Mouse (Mus musculus): ENCODE measurements around the gene Lix1l.
A peak's percentile ranks its signal among the peaks of the same experiment; 100 is the strongest.

The Lix1l gene

GRCm38 (mm10) chr3:96600639-96601250 is at the start of gene Lix1l:
Lix1l (plus strand) TSS chr3:96601149.
- Histone ChIP-seq H3K27me3 (ENCODE audit: insufficient read depth, low read length) (peaks cover 56% of the 10 kb centered on the region), H3K9me3 (ENCODE audit: low read length) (no peaks in the 10 kb centered on the region), H3K4me1 (replicated peaks; ENCODE audit: low read depth, low read length) (peaks cover 71% of the 10 kb centered on the region), H3K4me3 (replicated peaks; ENCODE audit: low read length) (peak within 1 kb of the TSS; percentile 83), H3K36me3 (ENCODE audit: insufficient read depth, low read length) (no peaks in the 10 kb centered on the region)
- TF ChIP-seq NANOG (IDR thresholded peaks at IDR 0.05; ENCODE audit: borderline replicate concordance, low read length): no peak
- no peak for TF ChIP-seq CTCF (conservative IDR thresholded peaks at IDR 0.05; ENCODE audit: low read length)
- TF ChIP-seq POU5F1 (IDR thresholded peaks at IDR 0.05; ENCODE audit: borderline replicate concordance, low read length): no peak

GRCm38 (mm10) chr3:96551203-96551602 is 49.7 kb upstream of the Lix1l start:
- TF ChIP-seq CTCF (conservative IDR thresholded peaks at IDR 0.05; ENCODE audit: low read length) (peak; percentile 26; the same call in 1 of the 2 replicates), POU5F1 (IDR thresholded peaks at IDR 0.05; ENCODE audit: borderline replicate concordance, low read length) (no peak)
- H3K4me1 ChIP-seq (replicated peaks; ENCODE audit: low read depth, low read length): peaks cover 71% of the 10 kb centered on the region
- H3K27me3 ChIP-seq (ENCODE audit: insufficient read depth, low read length): no peaks in the 10 kb centered on the region
- no peak overlapping the region for H3K4me3 ChIP-seq (replicated peaks; ENCODE audit: low read length)
- H3K9me3 ChIP-seq (ENCODE audit: low read length): no peaks in the 10 kb centered on the region
- no peaks in the 10 kb centered on the region for H3K36me3 ChIP-seq (ENCODE audit: insufficient read depth, low read length)

DNA sequence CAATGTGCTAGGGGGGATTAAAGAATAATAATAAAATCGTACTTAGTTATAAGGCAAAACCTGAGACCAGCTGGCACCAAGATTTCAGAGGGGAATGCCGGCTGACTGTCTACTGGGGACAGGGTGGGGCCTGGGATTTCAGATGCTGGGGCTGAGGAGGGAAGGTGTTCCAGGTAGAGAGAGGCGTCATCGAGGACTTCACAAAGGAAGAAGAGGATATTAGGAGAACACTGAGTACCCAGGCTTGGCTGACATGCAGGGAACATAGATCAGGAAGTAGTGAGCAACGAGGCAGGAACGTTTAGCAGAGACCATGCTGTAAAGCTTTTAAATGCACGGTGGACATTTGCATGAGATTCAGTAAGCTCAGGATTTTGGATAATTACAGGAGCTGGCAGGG is 49.1 kb upstream of the Lix1l start:
- Histone ChIP-seq H3K36me3 (ENCODE audit: insufficient read depth, low read length) (no peaks in the 10 kb centered on the region), H3K9me3 (ENCODE audit: low read length) (no peaks in the 10 kb centered on the region), H3K27me3 (ENCODE audit: insufficient read depth, low read length) (no peaks in the 10 kb centered on the region), H3K4me1 (replicated peaks; ENCODE audit: low read depth, low read length) (peaks cover 76% of the 10 kb centered on the region), H3K4me3 (replicated peaks; ENCODE audit: low read length) (no peak overlapping the region)
- no peak for TF ChIP-seq POU5F1 (IDR thresholded peaks at IDR 0.05; ENCODE audit: borderline replicate concordance, low read length)
- TF ChIP-seq CTCF (conservative IDR thresholded peaks at IDR 0.05; ENCODE audit: low read length): no peak

GRCm38 (mm10) chr3:96553601-96554000 is 47.3 kb upstream of the Lix1l start:
- Histone ChIP-seq H3K27me3 (ENCODE audit: insufficient read depth, low read length) (no peaks in the 10 kb centered on the region), H3K9me3 (ENCODE audit: low read length) (no peaks in the 10 kb centered on the region), H3K4me3 (replicated peaks; ENCODE audit: low read length) (peak overlapping the region; percentile 48; the same call in 1 of the 2 replicates), H3K4me1 (replicated peaks; ENCODE audit: low read depth, low read length) (peaks cover 68% of the 10 kb centered on the region), H3K36me3 (ENCODE audit: insufficient read depth, low read length) (peaks cover 1% of the 10 kb centered on the region)
- TF ChIP-seq CTCF (conservative IDR thresholded peaks at IDR 0.05; ENCODE audit: low read length): no peak
- no peak for TF ChIP-seq POU5F1 (IDR thresholded peaks at IDR 0.05; ENCODE audit: borderline replicate concordance, low read length)
- TF ChIP-seq NANOG (IDR thresholded peaks at IDR 0.05; ENCODE audit: borderline replicate concordance, low read length): no peak

GRCm38 (mm10) chr3:96554251-96554650 is 46.7 kb upstream of the Lix1l start:
- Histone ChIP-seq H3K4me3 (replicated peaks; ENCODE audit: low read length) (peak overlapping the region; percentile 48; the same call in 1 of the 2 replicates), H3K9me3 (ENCODE audit: low read length) (no peaks in the 10 kb centered on the region), H3K4me1 (replicated peaks; ENCODE audit: low read depth, low read length) (peaks cover 68% of the 10 kb centered on the region), H3K27me3 (ENCODE audit: insufficient read depth, low read length) (no peaks in the 10 kb centered on the region), H3K36me3 (ENCODE audit: insufficient read depth, low read length) (peaks cover 8% of the 10 kb centered on the region)
- TF ChIP-seq POU5F1 (IDR thresholded peaks at IDR 0.05; ENCODE audit: borderline replicate concordance, low read length) (no peak), NANOG (IDR thresholded peaks at IDR 0.05; ENCODE audit: borderline replicate concordance, low read length) (no peak), CTCF (conservative IDR thresholded peaks at IDR 0.05; ENCODE audit: low read length) (no peak)

DNA sequence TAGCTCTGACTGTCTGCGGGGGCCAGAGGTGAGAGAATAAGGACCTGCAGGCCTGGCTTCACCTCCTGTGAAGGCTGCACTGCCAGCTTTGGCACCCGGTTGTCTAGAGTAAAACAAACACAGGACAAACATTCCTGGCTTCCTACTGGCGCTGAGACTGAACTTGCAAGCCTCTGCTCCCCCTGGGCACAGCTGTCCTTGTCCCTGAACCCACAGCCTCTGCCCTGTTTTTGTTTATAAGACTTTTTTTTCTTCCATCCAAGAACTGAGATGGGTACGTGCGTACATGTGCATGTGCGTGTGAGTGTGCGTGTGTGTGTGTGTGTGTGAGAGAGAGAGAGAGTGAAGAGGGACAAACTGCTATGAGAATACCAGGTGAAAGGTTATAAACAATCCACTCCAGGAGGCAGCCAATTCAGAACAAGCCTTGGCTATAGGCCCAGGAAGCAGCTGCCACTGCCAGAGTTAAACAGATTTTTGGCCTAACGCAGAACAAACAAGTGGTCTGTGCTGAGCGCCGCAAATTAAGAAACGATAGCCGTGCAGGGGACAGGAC is 45.8 kb upstream of the Lix1l start:
- H3K27me3 ChIP-seq (ENCODE audit: insufficient read depth, low read length): no peaks in the 10 kb centered on the region
- no peaks in the 10 kb centered on the region for H3K9me3 ChIP-seq (ENCODE audit: low read length)
- no peak for TF ChIP-seq POU5F1 (IDR thresholded peaks at IDR 0.05; ENCODE audit: borderline replicate concordance, low read length)
- TF ChIP-seq CTCF (conservative IDR thresholded peaks at IDR 0.05; ENCODE audit: low read length): no peak
- TF ChIP-seq NANOG (IDR thresholded peaks at IDR 0.05; ENCODE audit: borderline replicate concordance, low read length): no peak
- H3K4me3 ChIP-seq (replicated peaks; ENCODE audit: low read length): peak overlapping the region; percentile 18
- peaks cover 73% of the 10 kb centered on the region for H3K4me1 ChIP-seq (replicated peaks; ENCODE audit: low read depth, low read length)
- H3K36me3 ChIP-seq (ENCODE audit: insufficient read depth, low read length): peaks cover 16% of the 10 kb centered on the region

- TF ChIP-seq NANOG (IDR thresholded peaks at IDR 0.05; ENCODE audit: borderline replicate concordance, low read length): no peak
- TF ChIP-seq CTCF (conservative IDR thresholded peaks at IDR 0.05; ENCODE audit: low read length): no peak
- no peak for TF ChIP-seq POU5F1 (IDR thresholded peaks at IDR 0.05; ENCODE audit: borderline replicate concordance, low read length)
- Histone ChIP-seq H3K4me3 (replicated peaks; ENCODE audit: low read length) (peak overlapping the region; percentile 18), H3K9me3 (ENCODE audit: low read length) (no peaks in the 10 kb centered on the region), H3K27me3 (ENCODE audit: insufficient read depth, low read length) (no peaks in the 10 kb centered on the region), H3K36me3 (ENCODE audit: insufficient read depth, low read length) (peaks cover 26% of the 10 kb centered on the region), H3K4me1 (replicated peaks; ENCODE audit: low read depth, low read length) (peaks cover 73% of the 10 kb centered on the region)
Observed at GRCm38 (mm10) chr3:96555999-96556614, 44.8 kb upstream of the Lix1l start.

- TF ChIP-seq POU5F1 (IDR thresholded peaks at IDR 0.05; ENCODE audit: borderline replicate concordance, low read length) (no peak), CTCF (conservative IDR thresholded peaks at IDR 0.05; ENCODE audit: low read length) (no peak), NANOG (IDR thresholded peaks at IDR 0.05; ENCODE audit: borderline replicate concordance, low read length) (no peak)
- Histone ChIP-seq H3K27me3 (ENCODE audit: insufficient read depth, low read length) (no peaks in the 10 kb centered on the region), H3K36me3 (ENCODE audit: insufficient read depth, low read length) (peaks cover 34% of the 10 kb centered on the region), H3K4me3 (replicated peaks; ENCODE audit: low read length) (peak overlapping the region; percentile 93), H3K9me3 (ENCODE audit: low read length) (no peaks in the 10 kb centered on the region), H3K4me1 (replicated peaks; ENCODE audit: low read depth, low read length) (peaks cover 71% of the 10 kb centered on the region)
Observed at GRCm38 (mm10) chr3:96556651-96557635, 44.0 kb upstream of the Lix1l start.

Measured in E14TG2a.4 (cell line).